In the genomic region with DNA sequence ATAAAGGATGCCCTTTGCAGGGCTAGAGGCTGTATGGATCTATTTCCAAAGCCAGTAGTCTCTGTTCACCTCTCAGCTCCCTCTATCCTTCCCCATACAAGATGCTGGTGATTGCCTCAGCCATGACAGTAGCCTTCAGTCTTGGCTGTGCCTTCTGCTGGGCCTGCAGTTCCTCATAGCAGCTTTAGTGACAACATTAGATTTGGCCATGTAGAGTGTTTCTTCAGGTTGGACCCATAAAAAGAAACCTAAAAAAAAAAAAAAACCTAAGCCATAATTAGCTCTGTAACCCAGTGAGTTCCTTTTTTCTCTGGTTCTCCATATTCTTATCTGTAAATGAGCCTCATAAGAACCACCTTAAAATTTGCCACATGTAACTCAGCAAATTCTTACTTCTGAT, we compare ENCODE assay signal across 15 mouse cellular contexts.
DNase-seq lines count a peak whose midpoint lies in the region; ATAC-seq and TF ChIP-seq lines count a peak whose summit lies in the region.
"Had no signal": no experiment of that assay in that cellular context is flagged by ENCODE, and none has a peak within 500 bp of the region (broad histone marks: within the 10 kb centered on the region; RNA-seq: fewer than 3 reads in every experiment).

No protein-coding gene starts in this region.

- H3K4me2 ChIP-seq in kidney, embryonic 16.5 days (replicated peaks; ENCODE audit: low read depth, low read length): no peak overlapping the region
- H3K4me2 ChIP-seq: forebrain, embryonic 13.5 days; hindbrain, embryonic 13.5 days; limb, embryonic 12.5 days had no signal

- TF ChIP-seq CTCF in heart, adult 2 months (IDR thresholded peaks at IDR 0.05): no peak
- TF ChIP-seq CTCF in MEL (IDR thresholded peaks at IDR 0.05 in 2 of 3, conservative IDR thresholded peaks at IDR 0.05 in 1 of 3; ENCODE audit: control insufficient read depth in 1 of 3, insufficient read depth in 1 of 3, low read depth in 2 of 3, low read length in 3 of 3, poor library complexity in 1 of 3, severe bottlenecking in 1 of 3): no peak

- no peak for DNase-seq in heart, adult 2 months
- no peak for DNase-seq in heart, adult 9 months (ENCODE audit: low spot score in 2 of 2)
- no peak for DNase-seq in kidney, adult 9 months
- DNase-seq in MEL (ENCODE audit: low read depth, low spot score): peak; percentile 2
- no peak for DNase-seq in adrenal gland, adult 8-10 months
- DNase-seq in right cerebral cortex, adult 2 months (ENCODE audit: low spot score in 2 of 2): no peak
- DNase-seq: adrenal gland, postnatal 36 days; cerebellum, adult 9-10 months; lung, postnatal 14 days; right cerebral cortex, postnatal 14 days had no signal

- H3K79me2 ChIP-seq in heart, adult 2 months (replicated peaks; ENCODE audit: control insufficient read depth, insufficient read depth, low read length): no peaks in the 10 kb centered on the region
- H3K79me2 ChIP-seq in MEL (ENCODE audit: control insufficient read depth, insufficient read depth, low read length, poor library complexity): no peaks in the 10 kb centered on the region

- peaks cover 21% of the 10 kb centered on the region for H3K4me1 ChIP-seq in heart, adult 2 months (ENCODE audit: control insufficient read depth, insufficient read depth, low read length)
- peaks cover 63% of the 10 kb centered on the region for H3K4me1 ChIP-seq in kidney, embryonic 16.5 days (ENCODE audit: insufficient read depth, low read length)
- H3K4me1 ChIP-seq in MEL (ENCODE audit: control insufficient read depth in 1 of 2, insufficient read depth in 2 of 2, low read length in 2 of 2): 0 out of 4 replicates have a peak, but pooled peaks cover 0 to 4% of the 10 kb centered on the region in 2 experiments

- H3K9me3 ChIP-seq in kidney, embryonic 16.5 days (ENCODE audit: low read length): no peaks in the 10 kb centered on the region
- no peaks in the 10 kb centered on the region for H3K9me3 ChIP-seq in MEL (replicated peaks; ENCODE audit: insufficient read depth, low read length)
- H3K9me3 ChIP-seq: forebrain, embryonic 13.5 days; hindbrain, embryonic 13.5 days; limb, embryonic 12.5 days had no signal

- intact Hi-C loops in heart, adult 2 months (cut with DNase I): no loop called here

- H3K36me3 ChIP-seq in heart, adult 2 months (ENCODE audit: control insufficient read depth, insufficient read depth, low read length): peaks cover 7% of the 10 kb centered on the region
- no peaks in the 10 kb centered on the region for H3K36me3 ChIP-seq in kidney, embryonic 16.5 days (ENCODE audit: insufficient read depth, low read length)
- H3K36me3 ChIP-seq in MEL (ENCODE audit: control insufficient read depth in 1 of 2, insufficient read depth in 2 of 2, low read length in 2 of 2): no peaks in the 10 kb centered on the region
- H3K36me3 ChIP-seq: hindbrain, embryonic 13.5 days; limb, embryonic 12.5 days had no signal

- no peak for TF ChIP-seq RAD21 in MEL (IDR thresholded peaks at IDR 0.05; ENCODE audit: low read depth, low read length)

- no peak overlapping the region for H3K9ac ChIP-seq in heart, adult 2 months (ENCODE audit: low read depth, low read length)
- H3K9ac ChIP-seq in kidney, embryonic 16.5 days (replicated peaks; ENCODE audit: low read length): no peak overlapping the region
- H3K9ac ChIP-seq in MEL (ENCODE audit: control insufficient read depth, low read depth, low read length, poor library complexity, severe bottlenecking): no peak overlapping the region
- H3K9ac ChIP-seq: forebrain, embryonic 13.5 days; hindbrain, embryonic 13.5 days; limb, embryonic 12.5 days had no signal

- H3K27me3 ChIP-seq in heart, adult 2 months (ENCODE audit: control insufficient read depth, insufficient read depth, low read length): no peaks in the 10 kb centered on the region
- H3K27me3 ChIP-seq in kidney, embryonic 16.5 days (ENCODE audit: insufficient read depth, low read length): no peaks in the 10 kb centered on the region
- H3K27me3 ChIP-seq in MEL (ENCODE audit: control insufficient read depth in 1 of 2, insufficient read depth in 2 of 2, low read length in 2 of 2): no peaks in the 10 kb centered on the region
- H3K27me3 ChIP-seq: hindbrain, embryonic 13.5 days; limb, embryonic 12.5 days had no signal

- H3K27ac ChIP-seq in heart, adult 2 months: peak overlapping the region; percentile 31
- H3K27ac ChIP-seq in kidney, embryonic 16.5 days (ENCODE audit: low read length): peak overlapping the region; percentile 78
- H3K27ac ChIP-seq in MEL (ENCODE audit: control insufficient read depth, low read depth, low read length): no peak overlapping the region
- H3K27ac ChIP-seq: forebrain, embryonic 13.5 days; hindbrain, embryonic 13.5 days; limb, embryonic 12.5 days had no signal

- TF ChIP-seq POLR2A in heart, adult 2 months (IDR thresholded peaks at IDR 0.05; ENCODE audit: insufficient read depth, low read depth, low read length): no peak
- no peak for TF ChIP-seq POLR2A in MEL (IDR thresholded peaks at IDR 0.05; ENCODE audit: control insufficient read depth in 1 of 2, insufficient read depth in 1 of 2, low read depth in 1 of 2, low read length in 2 of 2, poor library complexity in 1 of 2)

- ATAC-seq in kidney, embryonic 16.5 days (ENCODE audit: low FRiP score, low TSS enrichment): no peak
- ATAC-seq in megakaryocyte, adult 5-6 weeks (ENCODE audit: poor library complexity, severe bottlenecking): peak; percentile 33; the same call in 1 of the 2 replicates
- ATAC-seq: forebrain, embryonic 13.5 days had no signal

- TF ChIP-seq EP300 in heart, adult 2 months (IDR thresholded peaks at IDR 0.05; ENCODE audit: insufficient read depth, low read depth, low read length): no peak
- TF ChIP-seq EP300 in MEL (IDR thresholded peaks at IDR 0.05; ENCODE audit: low read depth in 1 of 2, low read length in 2 of 2): no peak

- no peak overlapping the region for H3K4me3 ChIP-seq in heart, adult 2 months
- no peak overlapping the region for H3K4me3 ChIP-seq in kidney, embryonic 16.5 days (ENCODE audit: low read length)
- H3K4me3 ChIP-seq in MEL (ENCODE audit: control insufficient read depth in 1 of 2, insufficient read depth in 1 of 2, low read depth in 2 of 2, low read length in 2 of 2): no peak overlapping the region
- H3K4me3 ChIP-seq: forebrain, embryonic 13.5 days; hindbrain, embryonic 13.5 days; limb, embryonic 12.5 days had no signal

TF ChIP-seq in MEL, 35 proteins besides CTCF, POLR2A, EP300 and RAD21:
- TF ChIP-seq USF1 (IDR thresholded peaks at IDR 0.05; ENCODE audit: low read depth, low read length): no peak
- TF ChIP-seq TAL1 (IDR thresholded peaks at IDR 0.05; ENCODE audit: low read length): no peak
- no peak for TF ChIP-seq MYC (IDR thresholded peaks at IDR 0.05; ENCODE audit: low read depth, low read length)
- peak; percentile 91 for TF ChIP-seq ZNF384 (IDR thresholded peaks at IDR 0.05; ENCODE audit: low read depth, low read length)
- no peak for TF ChIP-seq POLR2AphosphoS5 (IDR thresholded peaks at IDR 0.05; ENCODE audit: borderline replicate concordance, low read depth, low read length)
- TF ChIP-seq NRF1 (IDR thresholded peaks at IDR 0.05; ENCODE audit: insufficient read depth, low read depth, low read length, poor library complexity, severe bottlenecking): no peak
- no peak for TF ChIP-seq TCF12 (IDR thresholded peaks at IDR 0.05; ENCODE audit: low read depth, low read length)
- TF ChIP-seq ETS1 (IDR thresholded peaks at IDR 0.05; ENCODE audit: low read depth, low read length): no peak
TF ChIP-seq in MEL: peak in this region for 1.
